Mouse (Mus musculus): Measurements from ENCODE around the gene AI661453. TPM values are rescaled to one million over a fixed set of nuclear protein-coding genes. Genes with fewer than 3 reads are reported as not detected.

Gene AI661453
- 4.6 TPM for polyA plus RNA-seq (2015; fragmentation: Illumina TruSeq; extraction: RNeasy Lipid Tissue Mini Kit (QIAGEN cat#74804); ENCODE audit: insufficient read depth, low read depth, low replicate concordance)

DNA sequence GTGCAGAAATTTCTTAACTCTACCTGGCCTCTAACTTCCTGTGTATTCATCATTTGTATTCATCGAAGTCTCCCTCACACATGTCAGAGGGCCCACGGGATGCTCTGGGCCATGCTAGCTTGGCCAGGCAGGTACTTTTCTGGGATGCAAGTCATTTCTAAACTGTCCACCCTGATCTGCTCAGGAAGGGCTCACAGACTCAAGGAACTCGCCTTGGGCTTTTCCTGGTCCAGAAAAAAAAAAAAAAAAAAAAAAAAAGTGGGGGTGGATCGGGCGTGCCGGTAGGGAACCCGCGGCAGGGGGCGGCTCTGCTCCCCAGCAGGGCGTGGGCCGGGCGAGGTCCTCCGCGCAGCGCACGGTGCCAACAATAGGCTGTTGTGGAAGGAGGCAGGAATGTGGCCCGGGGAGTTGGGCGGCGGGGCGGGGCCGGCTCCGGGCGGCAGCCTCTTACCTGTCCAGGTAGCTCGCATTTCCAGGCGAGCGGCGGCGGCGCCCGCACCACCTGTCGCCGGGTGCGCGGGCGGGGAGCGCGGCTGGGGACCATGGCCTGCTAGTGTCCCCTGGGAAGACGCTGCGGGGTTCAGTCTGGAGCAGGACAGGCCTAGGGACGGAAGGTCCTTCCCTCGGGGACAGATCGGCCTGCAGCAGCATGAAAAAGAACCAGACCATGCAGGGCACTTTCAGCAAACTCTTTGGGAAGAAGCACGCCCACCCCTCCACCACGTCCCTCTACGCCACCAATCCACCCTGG is at the start of gene AI661453:
Gene AI661453 (plus strand): TSS at position 460 of the 751 bp plus-strand sequence.

DNA sequence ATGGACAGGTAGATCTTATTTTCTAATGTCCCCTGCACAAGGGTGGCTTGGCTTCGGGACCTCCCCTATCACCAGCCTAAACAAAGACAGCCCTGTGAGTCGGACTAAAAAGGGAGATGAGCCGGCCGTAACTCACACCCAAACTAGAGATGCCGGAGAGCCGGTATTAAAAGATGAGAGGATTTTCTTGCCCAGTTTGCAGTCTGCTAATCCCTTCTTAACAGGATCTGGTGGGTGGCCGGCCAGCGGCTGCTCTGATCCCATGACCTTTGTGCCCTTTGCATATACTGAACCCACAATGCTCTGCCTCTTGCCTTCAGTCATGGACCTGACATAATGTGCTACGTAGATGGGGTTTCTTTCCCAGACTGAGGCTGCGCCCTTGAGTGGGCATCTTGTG is 36.0 kb upstream of the AI661453 start, which contains the start of gene Guca1a:
Gene Guca1a (minus strand): TSS at position 134 of the 400 bp plus-strand sequence.

DNA sequence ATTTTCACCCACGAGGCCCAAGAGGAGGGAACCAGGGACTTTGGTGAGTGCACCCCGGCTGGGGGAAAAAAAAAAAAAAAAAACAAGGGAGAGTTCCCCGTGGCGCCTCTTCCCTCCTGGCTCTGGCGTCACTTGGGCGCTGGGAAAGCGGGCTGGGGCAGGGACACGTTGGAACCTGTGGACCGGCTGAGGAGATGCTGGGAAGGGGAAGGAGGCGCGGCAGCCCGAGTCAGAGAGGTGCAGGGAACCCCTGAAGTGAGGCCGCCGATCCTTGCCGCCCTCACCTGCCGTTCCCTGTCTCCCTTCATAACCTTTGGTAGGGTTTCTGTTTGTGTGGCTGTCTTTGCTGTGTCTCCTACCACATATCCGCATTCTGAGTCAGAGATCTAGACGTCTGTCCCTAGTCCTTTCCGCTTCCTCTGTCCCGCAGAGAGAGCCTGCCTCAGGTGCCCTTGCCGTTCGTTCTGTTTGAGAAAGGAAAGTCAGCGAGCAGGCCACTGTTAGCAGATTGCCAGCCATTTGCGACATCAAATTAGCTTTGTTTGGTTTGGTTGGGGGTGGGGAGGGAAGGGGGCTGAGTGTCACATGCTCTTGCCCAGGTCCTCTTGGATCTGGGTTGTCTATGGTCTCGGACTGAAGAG is 612 bp downstream of the AI661453 start, which contains the start of gene 1700001C19Rik:
Gene 1700001C19Rik (minus strand): TSS at position 470 of the 641 bp plus-strand sequence.

DNA sequence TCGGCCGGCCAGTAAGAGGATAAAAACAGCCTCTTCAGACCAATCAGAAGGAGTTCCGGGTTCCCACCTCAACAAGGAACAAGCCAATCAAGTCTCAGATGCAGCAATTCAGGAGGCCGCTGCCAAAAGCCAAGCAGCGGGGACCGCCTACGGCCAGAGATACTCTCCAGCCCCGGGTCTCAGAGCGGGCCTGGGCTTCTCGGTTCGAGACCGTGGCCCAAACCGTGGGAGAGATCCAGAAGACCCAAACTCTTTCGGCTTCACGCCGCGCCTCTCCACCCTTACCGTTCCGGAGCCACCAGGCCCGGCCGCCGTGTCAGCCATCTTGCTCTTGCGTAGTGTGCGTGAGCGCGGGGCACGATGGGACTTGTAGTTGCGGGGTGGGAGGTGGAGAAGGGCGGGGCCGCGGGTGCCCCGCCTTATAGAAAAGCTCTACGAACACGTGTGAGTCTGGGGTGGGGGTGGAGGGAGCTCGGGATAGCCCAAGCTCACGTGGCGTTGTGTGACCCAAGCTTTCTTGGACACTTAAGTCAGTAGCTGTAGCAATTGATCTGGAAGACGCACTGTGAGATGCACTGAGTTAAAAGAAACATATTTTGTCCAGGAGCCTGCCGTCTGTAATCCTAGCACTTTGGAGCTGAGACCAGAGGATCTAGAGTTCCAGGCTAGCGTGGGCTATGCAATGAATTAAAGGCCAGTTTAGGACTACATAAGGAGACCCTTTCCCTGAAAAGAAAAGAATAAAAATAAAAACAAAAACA is 65.7 kb downstream of the AI661453 start, which contains the start of gene Taf8:
Gene Taf8 (minus strand): TSS at position 347 of the 761 bp plus-strand sequence.

DNA sequence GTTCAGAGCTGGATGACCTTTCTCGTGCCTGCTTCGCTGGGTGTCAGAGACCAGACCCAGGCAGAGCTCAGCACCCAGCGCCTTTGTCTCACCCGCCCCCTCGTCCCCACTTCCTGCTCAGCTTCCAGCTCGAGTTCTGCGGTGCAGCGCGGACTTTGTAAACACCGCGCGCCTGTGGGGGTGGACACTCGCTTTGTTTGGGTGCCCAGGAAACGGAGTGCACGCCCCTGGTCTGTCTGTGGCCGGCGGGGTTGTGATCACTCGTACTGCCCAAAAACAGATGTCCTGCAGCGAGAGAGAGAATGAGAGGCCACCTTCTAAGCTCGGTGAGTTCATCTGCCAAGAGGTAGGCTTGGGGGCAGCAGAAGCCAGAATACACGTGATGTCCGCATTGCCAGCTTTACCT is 68.5 kb downstream of the AI661453 start, which contains the start of gene Ccnd3:
Gene Ccnd3 (plus strand): TSS at position 111 of the 406 bp plus-strand sequence.

Other genes with a start within 250 kb of the AI661453 start
- gene Mrps10, start 67.7 kb upstream of the AI661453 start, polyA plus RNA-seq (2015; fragmentation: Illumina TruSeq; extraction: RNeasy Lipid Tissue Mini Kit (QIAGEN cat#74804); ENCODE audit: insufficient read depth, low read depth, low replicate concordance) = 10.7 TPM
- gene Guca1b, start 51.2 kb upstream of the AI661453 start, polyA plus RNA-seq (2015; fragmentation: Illumina TruSeq; extraction: RNeasy Lipid Tissue Mini Kit (QIAGEN cat#74804); ENCODE audit: insufficient read depth, low read depth, low replicate concordance) = not detected
- 1.7 TPM for gene Guca1a, start 36.0 kb upstream of the AI661453 start, polyA plus RNA-seq (2015; fragmentation: Illumina TruSeq; extraction: RNeasy Lipid Tissue Mini Kit (QIAGEN cat#74804); ENCODE audit: insufficient read depth, low read depth, low replicate concordance)
- not detected for gene 1700001C19Rik, start 761 bp downstream of the AI661453 start, polyA plus RNA-seq (2015; fragmentation: Illumina TruSeq; extraction: RNeasy Lipid Tissue Mini Kit (QIAGEN cat#74804); ENCODE audit: insufficient read depth, low read depth, low replicate concordance)
- gene Taf8, start 65.7 kb downstream of the AI661453 start, polyA plus RNA-seq (2015; fragmentation: Illumina TruSeq; extraction: RNeasy Lipid Tissue Mini Kit (QIAGEN cat#74804); ENCODE audit: insufficient read depth, low read depth, low replicate concordance) = 7.5 TPM
- gene Ccnd3, start 68.4 kb downstream of the AI661453 start, polyA plus RNA-seq (2015; fragmentation: Illumina TruSeq; extraction: RNeasy Lipid Tissue Mini Kit (QIAGEN cat#74804); ENCODE audit: insufficient read depth, low read depth, low replicate concordance) = 26.9 TPM
- gene Bysl, start 174.9 kb downstream of the AI661453 start, polyA plus RNA-seq (2015; fragmentation: Illumina TruSeq; extraction: RNeasy Lipid Tissue Mini Kit (QIAGEN cat#74804); ENCODE audit: insufficient read depth, low read depth, low replicate concordance) = 2.4 TPM
- 12.8 TPM for gene Med20, start 175.0 kb downstream of the AI661453 start, polyA plus RNA-seq (2015; fragmentation: Illumina TruSeq; extraction: RNeasy Lipid Tissue Mini Kit (QIAGEN cat#74804); ENCODE audit: insufficient read depth, low read depth, low replicate concordance)
- gene Gm20517, start 175.0 kb downstream of the AI661453 start, polyA plus RNA-seq (2015; fragmentation: Illumina TruSeq; extraction: RNeasy Lipid Tissue Mini Kit (QIAGEN cat#74804); ENCODE audit: insufficient read depth, low read depth, low replicate concordance) = not detected
- gene Usp49, start 194.1 kb downstream of the AI661453 start, polyA plus RNA-seq (2015; fragmentation: Illumina TruSeq; extraction: RNeasy Lipid Tissue Mini Kit (QIAGEN cat#74804); ENCODE audit: insufficient read depth, low read depth, low replicate concordance) = 1.1 TPM

Data from pancreas, adult 10 weeks (tissue).